Mouse (Mus musculus) kidney, postnatal 0 days (tissue): Measurements from ENCODE around the gene Atp6v0b. TPM values are rescaled to one million over a fixed set of nuclear protein-coding genes. Genes with fewer than 3 reads are reported as not detected.

Experiments used
- ATAC-seq: fragments of 200-750 bp; cut with Nextera tagmentation; replicated peaks from 2 replicates; pipeline ENCODE4 v1.8.0; 2017; ENCODE audit warnings: low read depth, moderate number of reproducible peaks, moderate TSS enrichment, moderate library complexity; ENCODE audit not compliant: low FRiP score
- DNase-seq: peaks from one replicate; pipeline ENCODE4 v3.0.0-alpha.2; 2016; ENCODE audit warnings: low spot score
- H3K27ac ChIP-seq: fragments of 300-500 bp; sonication (generic); 2 replicates; pipeline ENCODE4 v1.5.1; 2014; ENCODE audit warnings: mild to moderate bottlenecking
- H3K27me3 ChIP-seq: fragments of 300-500 bp; sonication (generic); 2 replicates; pipeline ENCODE4 v1.6.1; 2014; ENCODE audit warnings: low read length, mixed read lengths; ENCODE audit not compliant: insufficient read depth
- H3K36me3 ChIP-seq: fragments of 300-500 bp; sonication (generic); 2 replicates; pipeline ENCODE4 v1.6.1; 2014; ENCODE audit warnings: low read length, mixed read lengths; ENCODE audit not compliant: insufficient read depth
- H3K4me1 ChIP-seq: fragments of 300-500 bp; sonication (generic); replicated peaks from 2 replicates; pipeline ENCODE4 v1.6.1; 2014; ENCODE audit warnings: antibody characterized with exemption, low read length, mixed read lengths; ENCODE audit not compliant: insufficient read depth
- H3K4me2 ChIP-seq: fragments of 300-500 bp; sonication (generic); 2 replicates; pipeline ENCODE4 v1.6.1; 2014; ENCODE audit warnings: mild to moderate bottlenecking, low read length, moderate library complexity, mixed read lengths
- H3K4me3 ChIP-seq: fragments of 300-500 bp; sonication (generic); replicated peaks from 2 replicates; pipeline ENCODE4 v1.5.1; 2014; ENCODE audit warnings: low read depth, low read length
- H3K9ac ChIP-seq: fragments of 300-500 bp; sonication (generic); 2 replicates; pipeline ENCODE4 v1.6.1; 2014; ENCODE audit warnings: low read depth, low read length
- H3K9me3 ChIP-seq: fragments of 300-500 bp; sonication (generic); replicated peaks from 2 replicates; pipeline ENCODE4 v1.6.1; 2016; ENCODE audit warnings: low read length, inconsistent platforms, mixed read lengths
- CTCF ChIP-seq: IDR thresholded peaks from 2 replicates; pipeline ENCODE4 v1.5.1; 2016; ENCODE audit warnings: antibody characterized with exemption, low read depth, mild to moderate bottlenecking, moderate library complexity
- WGBS: fragments of 180-500 bp; shearing (Covaris S2); extraction: QIAGEN DNeasy Blood & Tissue Kit; methylation state at CpG from one replicate; pipeline ENCODE4 v1.1.7; 2014; 5-methylcytosine and 5-hydroxymethylcytosine counted together
- polyA plus RNA-seq: library from polyadenylated mRNA; unstranded; fragments of >200 nt; fragmentation: Nextera tagmentation; extraction: Ambion mirVana; gene quantifications from 2 replicates; pipeline ENCODE4 v1.2.1, GENCODE M21; 2015

The Atp6v0b gene
- polyA plus RNA-seq, 1 experiment from 2014 or later, result 374 TPM

- TF ChIP-seq CTCF, result no peak
- Histone ChIP-seq H3K9ac (no peak overlapping the region), H3K36me3 (peaks cover 15% of the 10 kb centered on the region; the same call in 1 of the 2 replicates), H3K27ac (no peak overlapping the region), H3K4me3 (no peak overlapping the region), H3K9me3 (no peaks in the 10 kb centered on the region), H3K4me1 (peaks cover 11% of the 10 kb centered on the region), H3K27me3 (no peaks in the 10 kb centered on the region), H3K4me2 (no peak overlapping the region)
- DNase-seq, result no peak
- 93% methylated on average over 14 of the region's 14 CpGs for WGBS
- no peak for ATAC-seq
Observed at GRCm38 (mm10) chr4:117890031-117890430, 2.9 kb upstream of the Atp6v0b start.

- DNase-seq (no peak), ATAC-seq (no peak)
- H3K4me2 ChIP-seq, result no peak overlapping the region
- no peak overlapping the region for H3K9ac ChIP-seq
- WGBS, result 91% methylated on average over 15 of the region's 15 CpGs
- H3K4me3 ChIP-seq, result no peak overlapping the region
- no peak overlapping the region for H3K27ac ChIP-seq
- H3K9me3 ChIP-seq, result no peaks in the 10 kb centered on the region
- peaks cover 11% of the 10 kb centered on the region for H3K4me1 ChIP-seq
- no peak for TF ChIP-seq CTCF
- H3K27me3 ChIP-seq, result no peaks in the 10 kb centered on the region
- peaks cover 14% of the 10 kb centered on the region; the same call in 1 of the 2 replicates for H3K36me3 ChIP-seq
Observed at GRCm38 (mm10) chr4:117889471-117889870, 2.3 kb upstream of the Atp6v0b start.

GRCm38 (mm10) chr4:117887920-117888319 is 787 bp upstream of the Atp6v0b start:
- no peak for DNase-seq
- H3K4me1 ChIP-seq, result peaks cover 11% of the 10 kb centered on the region
- H3K9ac ChIP-seq, result no peak overlapping the region
- WGBS, result 75% methylated on average over 2 of the region's 2 CpGs
- H3K27ac ChIP-seq, result no peak overlapping the region
- H3K4me3 ChIP-seq, result no peak overlapping the region; the same call in 1 of the 2 replicates
- no peak for ATAC-seq
- H3K27me3 ChIP-seq, result no peaks in the 10 kb centered on the region
- H3K4me2 ChIP-seq, result peak overlapping the region; percentile 98
- no peaks in the 10 kb centered on the region for H3K9me3 ChIP-seq
- TF ChIP-seq CTCF, result no peak
- H3K36me3 ChIP-seq, result peaks cover 14% of the 10 kb centered on the region; the same call in 1 of the 2 replicates

DNA sequence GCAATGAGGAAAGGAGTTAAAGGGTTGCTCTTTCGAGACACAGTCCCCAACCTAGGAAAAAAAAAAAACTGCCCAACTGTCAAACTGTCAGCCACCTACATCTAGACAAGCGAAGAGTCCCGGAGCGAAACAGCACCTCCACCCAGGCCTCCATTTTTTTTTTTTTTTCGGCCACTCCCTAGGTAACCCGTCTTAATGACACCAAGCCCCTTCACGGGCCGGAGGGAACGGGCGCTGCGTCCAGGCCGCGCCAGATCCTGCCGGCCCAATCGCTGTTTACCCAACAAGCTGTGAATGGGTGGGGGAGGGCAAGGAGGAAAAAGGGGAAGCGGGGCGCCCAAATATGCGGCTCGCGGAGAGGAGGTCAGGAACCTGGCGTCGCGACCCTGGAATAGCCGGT is 489 bp downstream of the Atp6v0b start:
- H3K4me1 ChIP-seq, result peaks cover 14% of the 10 kb centered on the region
- peak; percentile 14; the same call in 1 of the 2 replicates for ATAC-seq
- peak overlapping the region; percentile 98 for H3K4me2 ChIP-seq
- H3K9me3 ChIP-seq, result no peaks in the 10 kb centered on the region
- no peak for TF ChIP-seq CTCF
- H3K27ac ChIP-seq, result peak overlapping the region; percentile 76
- peak overlapping the region; percentile 91 for H3K4me3 ChIP-seq
- H3K36me3 ChIP-seq, result peaks cover 14% of the 10 kb centered on the region; the same call in 1 of the 2 replicates
- no peak for DNase-seq
- H3K27me3 ChIP-seq, result no peaks in the 10 kb centered on the region
- under 1% methylated on average over 24 of the region's 24 CpGs for WGBS
- H3K9ac ChIP-seq, result peak overlapping the region; percentile 80

DNA sequence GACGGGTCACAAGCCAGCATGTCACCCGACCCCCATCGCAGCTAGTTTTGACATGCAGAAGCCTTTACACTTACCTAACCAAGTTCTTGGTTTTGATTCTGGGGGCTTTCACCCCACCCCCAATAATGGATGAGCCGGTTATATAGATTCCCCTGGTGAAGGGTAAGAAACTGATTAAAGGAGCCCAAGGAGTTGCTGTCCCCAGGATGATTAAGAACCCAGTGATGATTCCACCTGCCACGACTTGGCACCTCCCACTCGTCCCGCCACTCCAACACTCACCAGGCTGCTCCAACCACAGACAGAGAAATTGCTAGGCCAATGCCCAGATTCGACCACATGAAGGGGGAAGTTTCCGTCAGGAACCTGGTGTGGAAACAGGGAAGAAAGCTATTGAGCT is 1.1 kb downstream of the Atp6v0b start:
- DNase-seq (no peak), ATAC-seq (no peak)
- Histone ChIP-seq H3K27me3 (no peaks in the 10 kb centered on the region), H3K4me2 (peak overlapping the region; percentile 98), H3K9ac (0 out of 2 replicates have a peak overlapping the region, but pooled peaks have one; percentile 80), H3K27ac (no peak overlapping the region), H3K4me3 (peak overlapping the region; percentile 91), H3K9me3 (no peaks in the 10 kb centered on the region), H3K4me1 (peaks cover 8% of the 10 kb centered on the region), H3K36me3 (peaks cover 14% of the 10 kb centered on the region; the same call in 1 of the 2 replicates)
- no peak for TF ChIP-seq CTCF
- 68% methylated on average over 9 of the region's 9 CpGs for WGBS

DNA sequence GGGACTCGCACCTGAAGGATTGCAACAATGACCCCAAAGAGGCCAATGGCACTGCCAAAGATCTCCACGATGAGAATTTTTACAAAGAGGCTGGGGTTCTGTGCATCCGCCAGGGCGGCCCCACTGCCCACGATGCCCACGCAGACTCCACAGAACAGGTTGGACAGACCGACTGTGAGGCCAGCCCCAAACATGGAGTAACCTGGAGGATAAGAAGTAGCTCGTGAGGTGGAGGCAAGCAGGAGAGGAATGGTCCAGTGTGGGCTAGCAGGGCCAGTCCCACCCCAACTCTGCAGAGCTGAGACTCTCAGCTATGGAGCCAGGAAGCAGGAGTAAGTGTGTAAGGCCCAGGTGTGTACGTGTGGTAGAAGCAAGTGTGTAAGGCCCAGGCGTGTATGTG is 2.0 kb downstream of the Atp6v0b start:
- 95% methylated on average over 10 of the region's 10 CpGs for WGBS
- TF ChIP-seq CTCF, result no peak
- H3K4me2 ChIP-seq, result no peak overlapping the region
- no peaks in the 10 kb centered on the region for H3K27me3 ChIP-seq
- H3K27ac ChIP-seq, result no peak overlapping the region
- DNase-seq, result no peak
- H3K4me3 ChIP-seq, result no peak overlapping the region
- H3K4me1 ChIP-seq, result peaks cover 5% of the 10 kb centered on the region; the same call in 1 of the 2 replicates
- H3K36me3 ChIP-seq, result peaks cover 13% of the 10 kb centered on the region; the same call in 1 of the 2 replicates
- H3K9me3 ChIP-seq, result no peaks in the 10 kb centered on the region
- no peak overlapping the region for H3K9ac ChIP-seq
- ATAC-seq, result no peak

DNA sequence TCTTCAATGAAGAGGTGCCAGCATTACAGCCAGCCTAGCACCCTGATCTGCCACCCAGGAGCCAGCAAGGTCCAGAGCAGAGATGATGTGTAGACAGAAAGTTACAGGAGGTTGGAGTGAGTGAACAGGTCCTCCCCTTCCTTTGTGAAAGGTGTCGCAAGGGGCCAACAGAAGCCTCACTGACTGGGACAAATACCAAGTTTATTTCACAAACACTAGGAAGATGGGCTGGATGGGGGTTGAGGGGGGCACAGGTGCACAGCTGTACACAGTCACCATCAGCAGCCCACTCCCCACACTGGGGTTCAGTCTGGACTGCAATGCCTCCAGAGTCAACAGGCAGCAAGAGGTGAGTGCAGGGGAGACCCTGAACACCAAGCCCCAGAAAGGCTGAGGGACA is 3.0 kb downstream of the Atp6v0b start:
- no peak for TF ChIP-seq CTCF
- Histone ChIP-seq H3K27ac (no peak overlapping the region), H3K4me2 (no peak overlapping the region), H3K9ac (no peak overlapping the region), H3K4me3 (no peak overlapping the region), H3K9me3 (no peaks in the 10 kb centered on the region), H3K36me3 (peaks cover 4% of the 10 kb centered on the region; the same call in 1 of the 2 replicates), H3K4me1 (peaks cover 5% of the 10 kb centered on the region; the same call in 1 of the 2 replicates), H3K27me3 (no peaks in the 10 kb centered on the region)
- 88% methylated on average over 1 of the region's 1 CpGs for WGBS
- ATAC-seq (no peak), DNase-seq (no peak)
